Mouse (Mus musculus): ENCODE data around the gene Cntnap5a. TPM values are rescaled to one million over a fixed set of nuclear protein-coding genes. Genes with fewer than 3 reads are reported as not detected.
A peak's percentile ranks its signal among the peaks of the same experiment; 100 is the strongest.

The Cntnap5a gene
- polyA plus RNA-seq, 1 experiment from 2014 or later, result 0.25 TPM

GRCm38 (mm10) chr1:116428396-116428795 is 743.8 kb downstream of the Cntnap5a start:
- 52% methylated on average over 2 of the region's 2 CpGs for WGBS
- H3K27me3 ChIP-seq (ENCODE audit: control insufficient read depth, insufficient read depth, low read length), result no peaks in the 10 kb centered on the region
- H3K36me3 ChIP-seq (ENCODE audit: control insufficient read depth, insufficient read depth, low read length), result no peaks in the 10 kb centered on the region
- H3K9me3 ChIP-seq (ENCODE audit: control insufficient read depth, low read length), result no peaks in the 10 kb centered on the region
- H3K4me1 ChIP-seq (replicated peaks; ENCODE audit: control insufficient read depth, insufficient read depth, low read length), result no peaks in the 10 kb centered on the region
- no peak overlapping the region for H3K9ac ChIP-seq (ENCODE audit: low read depth, low read length)
- ATAC-seq (ENCODE audit: low FRiP score) (no peak), DNase-seq (ENCODE audit: low spot score) (peak; percentile 6)
- no peak overlapping the region for H3K4me3 ChIP-seq (ENCODE audit: low read depth, low read length)
- H3K4me2 ChIP-seq (replicated peaks; ENCODE audit: low read depth, low read length), result no peak overlapping the region
- H3K27ac ChIP-seq (ENCODE audit: low read depth, low read length), result no peak overlapping the region

GRCm38 (mm10) chr1:116455115-116455717 is 770.7 kb downstream of the Cntnap5a start:
- 74% methylated on average over 4 of the region's 4 CpGs for WGBS

GRCm38 (mm10) chr1:116477703-116478102 is 793.1 kb downstream of the Cntnap5a start:
- Histone ChIP-seq H3K4me2 (replicated peaks; ENCODE audit: low read depth, low read length) (no peak overlapping the region), H3K4me3 (ENCODE audit: low read depth, low read length) (no peak overlapping the region), H3K27ac (ENCODE audit: low read depth, low read length) (no peak overlapping the region), H3K4me1 (replicated peaks; ENCODE audit: control insufficient read depth, insufficient read depth, low read length) (no peaks in the 10 kb centered on the region), H3K9ac (ENCODE audit: low read depth, low read length) (no peak overlapping the region), H3K27me3 (ENCODE audit: control insufficient read depth, insufficient read depth, low read length) (no peaks in the 10 kb centered on the region), H3K36me3 (ENCODE audit: control insufficient read depth, insufficient read depth, low read length) (no peaks in the 10 kb centered on the region), H3K9me3 (ENCODE audit: control insufficient read depth, low read length) (no peaks in the 10 kb centered on the region)
- peak; percentile 81 for DNase-seq (ENCODE audit: low spot score)
- 31% methylated on average over 2 of the region's 2 CpGs for WGBS
- peak; percentile 78; the same call in 1 of the 2 replicates for ATAC-seq (ENCODE audit: low FRiP score)

More at GRCm38 (mm10) chr1:116455115-116455717, 770.7 kb downstream of the Cntnap5a start:
- H3K4me2 ChIP-seq (replicated peaks; ENCODE audit: low read depth, low read length), result no peak overlapping the region
- H3K4me3 ChIP-seq (ENCODE audit: low read depth, low read length), result no peak overlapping the region
- no peak for DNase-seq (ENCODE audit: low spot score)
- no peaks in the 10 kb centered on the region for H3K36me3 ChIP-seq (ENCODE audit: control insufficient read depth, insufficient read depth, low read length)
- H3K27ac ChIP-seq (ENCODE audit: low read depth, low read length), result no peak overlapping the region
- H3K9ac ChIP-seq (ENCODE audit: low read depth, low read length), result no peak overlapping the region
- no peaks in the 10 kb centered on the region for H3K4me1 ChIP-seq (replicated peaks; ENCODE audit: control insufficient read depth, insufficient read depth, low read length)
- no peaks in the 10 kb centered on the region for H3K27me3 ChIP-seq (ENCODE audit: control insufficient read depth, insufficient read depth, low read length)
- H3K9me3 ChIP-seq (ENCODE audit: control insufficient read depth, low read length), result no peaks in the 10 kb centered on the region
- ATAC-seq (ENCODE audit: low FRiP score), result no peak

GRCm38 (mm10) chr1:116488780-116489569 is 804.4 kb downstream of the Cntnap5a start:
- DNase-seq (ENCODE audit: low spot score) (no peak), ATAC-seq (ENCODE audit: low FRiP score) (no peak)
- no peaks in the 10 kb centered on the region for H3K4me1 ChIP-seq (replicated peaks; ENCODE audit: control insufficient read depth, insufficient read depth, low read length)
- WGBS, result 70% methylated on average over 1 of the region's 1 CpGs
- H3K36me3 ChIP-seq (ENCODE audit: control insufficient read depth, insufficient read depth, low read length), result no peaks in the 10 kb centered on the region
- no peak overlapping the region for H3K9ac ChIP-seq (ENCODE audit: low read depth, low read length)
- H3K9me3 ChIP-seq (ENCODE audit: control insufficient read depth, low read length), result no peaks in the 10 kb centered on the region
- no peaks in the 10 kb centered on the region for H3K27me3 ChIP-seq (ENCODE audit: control insufficient read depth, insufficient read depth, low read length)
- no peak overlapping the region for H3K4me3 ChIP-seq (ENCODE audit: low read depth, low read length)
- H3K27ac ChIP-seq (ENCODE audit: low read depth, low read length), result no peak overlapping the region
- no peak overlapping the region for H3K4me2 ChIP-seq (replicated peaks; ENCODE audit: low read depth, low read length)

GRCm38 (mm10) chr1:116577969-116578666 is 893.6 kb downstream of the Cntnap5a start:
- H3K36me3 ChIP-seq (ENCODE audit: control insufficient read depth, insufficient read depth, low read length), result no peaks in the 10 kb centered on the region
- no peak overlapping the region for H3K9ac ChIP-seq (ENCODE audit: low read depth, low read length)
- H3K9me3 ChIP-seq (ENCODE audit: control insufficient read depth, low read length), result no peaks in the 10 kb centered on the region
- H3K27me3 ChIP-seq (ENCODE audit: control insufficient read depth, insufficient read depth, low read length), result no peaks in the 10 kb centered on the region
- no peaks in the 10 kb centered on the region for H3K4me1 ChIP-seq (replicated peaks; ENCODE audit: control insufficient read depth, insufficient read depth, low read length)
- no peak overlapping the region for H3K4me2 ChIP-seq (replicated peaks; ENCODE audit: low read depth, low read length)
- DNase-seq (ENCODE audit: low spot score) (no peak), ATAC-seq (ENCODE audit: low FRiP score) (no peak)
- no peak overlapping the region for H3K4me3 ChIP-seq (ENCODE audit: low read depth, low read length)
- 86% methylated on average over 4 of the region's 4 CpGs for WGBS
- H3K27ac ChIP-seq (ENCODE audit: low read depth, low read length), result no peak overlapping the region

- no peaks in the 10 kb centered on the region for H3K9me3 ChIP-seq (ENCODE audit: control insufficient read depth, low read length)
- H3K4me2 ChIP-seq (replicated peaks; ENCODE audit: low read depth, low read length), result no peak overlapping the region
- no peak overlapping the region for H3K27ac ChIP-seq (ENCODE audit: low read depth, low read length)
- no peak for ATAC-seq (ENCODE audit: low FRiP score)
- H3K9ac ChIP-seq (ENCODE audit: low read depth, low read length), result no peak overlapping the region
- H3K4me3 ChIP-seq (ENCODE audit: low read depth, low read length), result no peak overlapping the region
- no peak for DNase-seq (ENCODE audit: low spot score)
- H3K27me3 ChIP-seq (ENCODE audit: control insufficient read depth, insufficient read depth, low read length), result no peaks in the 10 kb centered on the region
- no peaks in the 10 kb centered on the region for H3K4me1 ChIP-seq (replicated peaks; ENCODE audit: control insufficient read depth, insufficient read depth, low read length)
- H3K36me3 ChIP-seq (ENCODE audit: control insufficient read depth, insufficient read depth, low read length), result no peaks in the 10 kb centered on the region
Measured at GRCm38 (mm10) chr1:116616272-116616671, 931.7 kb downstream of the Cntnap5a start.

Data from hindbrain, embryonic 11.5 days (tissue).